Mouse (Mus musculus) lung, adult 2 months (tissue): Measurements from ENCODE around the gene Tm9sf3.

ENCODE experiments used
- CTCF ChIP-seq: fragments of 200-500 bp; IDR thresholded peaks from 2 replicates; pipeline ENCODE4 v1.5.1; 2011; ENCODE audit warnings: mild to moderate bottlenecking, low read length, control low read depth; ENCODE audit not compliant: insufficient read depth
- POLR2A ChIP-seq: fragments of 200-500 bp; IDR thresholded peaks from 2 replicates; pipeline ENCODE4 v1.6.1; 2011; ENCODE audit warnings: low read depth, mild to moderate bottlenecking, control low read depth, low read length, borderline replicate concordance; ENCODE audit errors: extremely low read depth

DNA sequence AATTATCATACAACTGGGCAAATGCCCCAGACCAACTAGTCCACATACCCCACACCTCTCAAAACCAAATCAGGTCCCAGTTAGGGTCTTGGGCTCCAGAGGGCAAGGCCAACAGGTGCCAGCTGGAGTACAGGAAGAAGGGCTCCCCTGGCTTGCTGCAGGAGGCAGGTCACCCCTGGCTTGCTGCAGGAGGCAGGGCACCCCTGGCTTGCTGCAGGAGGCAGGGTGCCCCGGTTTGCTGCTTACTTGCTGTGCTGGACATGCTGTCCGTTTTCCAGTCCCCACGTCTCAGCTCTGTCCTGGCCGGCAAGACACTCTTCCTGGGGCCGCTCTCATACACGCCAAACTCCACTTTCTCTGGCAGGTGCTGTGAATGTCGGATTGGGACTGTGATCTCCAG, 23.4 kb upstream of the Tm9sf3 start:
- TF ChIP-seq CTCF, result no peak
- no peak for TF ChIP-seq POLR2A
